Mouse (Mus musculus) lung, embryonic 14.5 days (tissue): ENCODE measurements around the gene Slc17a4. TPM values are rescaled to one million over a fixed set of nuclear protein-coding genes. Genes with fewer than 3 reads are reported as not detected.

ENCODE experiments used
- ATAC-seq: fragments of 200-750 bp; cut with Nextera tagmentation; 2 replicates; pipeline ENCODE4 v1.8.0; 2017; ENCODE audit warnings: mild to moderate bottlenecking, moderate TSS enrichment, moderate library complexity; ENCODE audit not compliant: insufficient read depth
- DNase-seq: peaks from one replicate; pipeline ENCODE4 v3.0.0-alpha.2; 2015
- H3K27ac ChIP-seq: fragments of 300-500 bp; sonication (generic); 2 replicates; pipeline ENCODE4 v1.5.1; 2014; ENCODE audit warnings: low read depth, mild to moderate bottlenecking, moderate library complexity
- H3K27me3 ChIP-seq: fragments of 300-500 bp; sonication (generic); 2 replicates; pipeline ENCODE4 v1.6.1; 2014; ENCODE audit warnings: low read length, control low read depth; ENCODE audit not compliant: insufficient read depth
- H3K36me3 ChIP-seq: fragments of 300-500 bp; sonication (generic); 2 replicates; pipeline ENCODE4 v1.6.1; 2014; ENCODE audit warnings: control low read depth; ENCODE audit not compliant: insufficient read depth
- H3K4me1 ChIP-seq: fragments of 300-500 bp; sonication (generic); 2 replicates; pipeline ENCODE4 v1.6.1; 2014; ENCODE audit warnings: antibody characterized with exemption, control low read depth; ENCODE audit not compliant: insufficient read depth
- H3K4me2 ChIP-seq: fragments of 300-500 bp; sonication (generic); 2 replicates; pipeline ENCODE4 v1.6.1; 2014; ENCODE audit warnings: mild to moderate bottlenecking
- H3K4me3 ChIP-seq: fragments of 300-500 bp; sonication (generic); 2 replicates; pipeline ENCODE4 v1.5.1; 2014; ENCODE audit warnings: low read depth, low read length
- H3K9ac ChIP-seq: fragments of 300-500 bp; sonication (generic); 2 replicates; pipeline ENCODE4 v1.6.1; 2014
- H3K9me3 ChIP-seq: fragments of 300-500 bp; sonication (generic); 2 replicates; pipeline ENCODE4 v1.6.1; 2016; ENCODE audit warnings: low read depth, low read length, control low read depth
- CTCF ChIP-seq: IDR thresholded peaks from 2 replicates; pipeline ENCODE4 v1.5.1; 2016; ENCODE audit warnings: antibody characterized with exemption, low read depth
- WGBS: fragments of 180-500 bp; shearing (Covaris S2); extraction: QIAGEN DNeasy Blood & Tissue Kit; methylation state at CpG from one replicate; pipeline ENCODE4 v1.1.7; 2014; 5-methylcytosine and 5-hydroxymethylcytosine counted together
- microRNA-seq: library from miRNA; unstranded; fragments of <30 nt; microRNA quantifications from one replicate; pipeline ENCODE4, GENCODE M21; 2016; ENCODE audit warnings: borderline number of aligned reads
- polyA plus RNA-seq: library from polyadenylated mRNA; unstranded; fragments of >200 nt; fragmentation: Nextera tagmentation; extraction: Ambion mirVana; gene quantifications from 2 replicates; pipeline ENCODE4 v1.2.1, GENCODE M21; 2014

Slc17a4 gene
- polyA plus RNA-seq, 1 experiment from 2014 or later = not detected

GRCm38 (mm10) chr13:23856401-23856800 is 58.4 kb downstream of the Slc17a4 start:
- Histone ChIP-seq H3K9ac (no peak overlapping the region), H3K27ac (no peak overlapping the region), H3K4me2 (no peak overlapping the region), H3K4me3 (no peak overlapping the region), H3K27me3 (no peaks in the 10 kb centered on the region), H3K4me1 (no peaks in the 10 kb centered on the region), H3K36me3 (no peaks in the 10 kb centered on the region), H3K9me3 (no peaks in the 10 kb centered on the region)
- ATAC-seq (no peak), DNase-seq (no peak)
- 56% methylated on average over 3 of the region's 3 CpGs for WGBS
- TF ChIP-seq CTCF = no peak

GRCm38 (mm10) chr13:23849299-23849698 is 65.5 kb downstream of the Slc17a4 start:
- TF ChIP-seq CTCF = no peak
- Histone ChIP-seq H3K4me1 (no peaks in the 10 kb centered on the region), H3K9ac (no peak overlapping the region), H3K4me2 (no peak overlapping the region), H3K27ac (no peak overlapping the region), H3K36me3 (no peaks in the 10 kb centered on the region), H3K27me3 (no peaks in the 10 kb centered on the region), H3K4me3 (no peak overlapping the region), H3K9me3 (no peaks in the 10 kb centered on the region)
- 65% methylated on average over 2 of the region's 2 CpGs for WGBS
- no peak for ATAC-seq
- DNase-seq = no peak

Small RNAs within 50 kb of the gene (microRNA-seq; reads per million reads assigned to microRNA genes)
- gene Gm44344 = not detected

Other genes with a start within 250 kb of the Slc17a4 start
- gene Hist1h2ac, start 231.1 kb downstream of the Slc17a4 start, polyA plus RNA-seq = 1.5 and 2.1 TPM in 2 replicates
- gene Hist1h2bc, start 230.8 kb downstream of the Slc17a4 start, polyA plus RNA-seq = 52.9 and 55.1 TPM in 2 replicates
- not detected in 2 replicates for gene Hist1h1t, start 219.2 kb downstream of the Slc17a4 start, polyA plus RNA-seq
- gene Hist1h4c, start 216.6 kb downstream of the Slc17a4 start, polyA plus RNA-seq = 11.2 and 11.4 TPM in 2 replicates
- 8.4 and 12.1 TPM in 2 replicates for gene Hfe, start 204.2 kb downstream of the Slc17a4 start, polyA plus RNA-seq
- gene Hist1h1c, start 176.2 kb downstream of the Slc17a4 start, polyA plus RNA-seq = 30.5 and 32.3 TPM in 2 replicates
- gene Hist1h3c, start 169.4 kb downstream of the Slc17a4 start, polyA plus RNA-seq = 11.3 and 16.9 TPM in 2 replicates
- 1.6 and 4.0 TPM in 2 replicates for gene Hist1h2bb, start 168.3 kb downstream of the Slc17a4 start, polyA plus RNA-seq
- gene Hist1h2ab, start 163.9 kb downstream of the Slc17a4 start, polyA plus RNA-seq = 70.8 and 71.5 TPM in 2 replicates
- 18.4 and 18.7 TPM in 2 replicates for gene Hist1h3b, start 162.7 kb downstream of the Slc17a4 start, polyA plus RNA-seq
- 4.3 and 7.5 TPM in 2 replicates for gene Hist1h4b, start 158.0 kb downstream of the Slc17a4 start, polyA plus RNA-seq
- 0.66 TPM in 1 of 2 replicates, not detected in the other for gene Hist1h4a, start 153.8 kb downstream of the Slc17a4 start, polyA plus RNA-seq
- 7.4 and 9.2 TPM in 2 replicates for gene Hist1h3a, start 152.6 kb downstream of the Slc17a4 start, polyA plus RNA-seq
- gene Hist1h1a, start 151.3 kb downstream of the Slc17a4 start, polyA plus RNA-seq = 5.2 and 5.5 TPM in 2 replicates
- gene Trim38, start 145.1 kb downstream of the Slc17a4 start, polyA plus RNA-seq = 0.12 TPM in 1 of 2 replicates, not detected in the other
- 0.08 TPM in 1 of 2 replicates, not detected in the other for gene Slc17a2, start 108.0 kb downstream of the Slc17a4 start, polyA plus RNA-seq
- gene Slc17a3, start 75.6 kb downstream of the Slc17a4 start, polyA plus RNA-seq = not detected in 2 replicates
- gene Slc17a1, start 47.3 kb downstream of the Slc17a4 start, polyA plus RNA-seq = not detected in 2 replicates
- not detected in 2 replicates for gene Hist1h2ba, start 19.1 kb upstream of the Slc17a4 start, polyA plus RNA-seq
- not detected in 2 replicates for gene Hist1h2aa, start 19.5 kb upstream of the Slc17a4 start, polyA plus RNA-seq
- not detected in 2 replicates for gene Scgn, start 76.2 kb upstream of the Slc17a4 start, polyA plus RNA-seq